Mouse (Mus musculus) limb, embryonic 10.5 days (tissue): ENCODE measurements at regions not wholly inside any gene's neighbourhood (a gene's known extent, or its start where the extent isn't known, plus 50 kb on each side); places are given as distances from the start of the nearest gene placed in this dataset.
A peak's percentile ranks its signal among the peaks of the same experiment; 100 is the strongest.

ENCODE experiments used
- DNase-seq: peaks from one replicate; pipeline ENCODE4 v3.0.0-alpha.2; 2017; ENCODE audit warnings: low spot score
- H3K27ac ChIP-seq: fragments of 300-500 bp; sonication (generic); 2 replicates; pipeline ENCODE4 v1.5.1; 2016; ENCODE audit warnings: mild to moderate bottlenecking
- H3K27me3 ChIP-seq: fragments of 300-500 bp; sonication (generic); 2 replicates; pipeline ENCODE4 v1.6.1; 2016; ENCODE audit warnings: low read depth, mild to moderate bottlenecking; ENCODE audit not compliant: poor library complexity, severe bottlenecking
- H3K36me3 ChIP-seq: fragments of 300-500 bp; sonication (generic); 2 replicates; pipeline ENCODE4 v1.6.1; 2016; ENCODE audit warnings: mild to moderate bottlenecking, moderate library complexity
- H3K4me1 ChIP-seq: fragments of 300-500 bp; sonication (generic); 2 replicates; pipeline ENCODE4 v1.6.1; 2016
- H3K4me3 ChIP-seq: fragments of 300-500 bp; sonication (generic); 2 replicates; pipeline ENCODE4 v1.5.1; 2016; ENCODE audit warnings: mild to moderate bottlenecking, moderate library complexity
- H3K9me3 ChIP-seq: fragments of 300-500 bp; sonication (generic); replicated peaks from 2 replicates; pipeline ENCODE4 v1.6.1; 2016; ENCODE audit warnings: mild to moderate bottlenecking
- WGBS: fragments of 180-500 bp; shearing (Covaris S2); methylation state at CpG from one replicate; pipeline ENCODE4 v1.1.7; 2016; 5-methylcytosine and 5-hydroxymethylcytosine counted together

GRCm38 (mm10) chr11:82612026-82612425 is 152.1 kb downstream of the Cct6b start:
- Histone ChIP-seq H3K9me3 (no peaks in the 10 kb centered on the region), H3K36me3 (no peaks in the 10 kb centered on the region), H3K27me3 (peaks cover 18% of the 10 kb centered on the region), H3K27ac (no peak overlapping the region), H3K4me1 (peaks cover 8% of the 10 kb centered on the region), H3K4me3 (no peak overlapping the region)
- DNase-seq = no peak

GRCm38 (mm10) chr11:82608963-82609362 is 155.2 kb downstream of the Cct6b start:
- no peak overlapping the region for H3K4me3 ChIP-seq
- no peak for DNase-seq
- no peaks in the 10 kb centered on the region for H3K36me3 ChIP-seq
- no peaks in the 10 kb centered on the region for H3K9me3 ChIP-seq
- peaks cover 12% of the 10 kb centered on the region; the same call in 1 of the 2 replicates for H3K27me3 ChIP-seq
- 0 out of 2 replicates have a peak overlapping the region, but pooled peaks have one; percentile 1 for H3K27ac ChIP-seq
- WGBS = 28% methylated on average over 1 of the region's 1 CpGs
- H3K4me1 ChIP-seq = peaks cover 18% of the 10 kb centered on the region

GRCm38 (mm10) chr11:82607661-82608060 is 156.5 kb downstream of the Cct6b start:
- no peak overlapping the region for H3K27ac ChIP-seq
- no peak for DNase-seq
- H3K4me1 ChIP-seq = peaks cover 19% of the 10 kb centered on the region
- H3K36me3 ChIP-seq = no peaks in the 10 kb centered on the region
- H3K27me3 ChIP-seq = peaks cover 25% of the 10 kb centered on the region
- WGBS = 93% methylated on average over 5 of the region's 5 CpGs
- H3K4me3 ChIP-seq = no peak overlapping the region
- no peaks in the 10 kb centered on the region for H3K9me3 ChIP-seq

GRCm38 (mm10) chr11:82604251-82604835 is 159.8 kb downstream of the Cct6b start:
- WGBS = 60% methylated on average over 7 of the region's 7 CpGs

DNA sequence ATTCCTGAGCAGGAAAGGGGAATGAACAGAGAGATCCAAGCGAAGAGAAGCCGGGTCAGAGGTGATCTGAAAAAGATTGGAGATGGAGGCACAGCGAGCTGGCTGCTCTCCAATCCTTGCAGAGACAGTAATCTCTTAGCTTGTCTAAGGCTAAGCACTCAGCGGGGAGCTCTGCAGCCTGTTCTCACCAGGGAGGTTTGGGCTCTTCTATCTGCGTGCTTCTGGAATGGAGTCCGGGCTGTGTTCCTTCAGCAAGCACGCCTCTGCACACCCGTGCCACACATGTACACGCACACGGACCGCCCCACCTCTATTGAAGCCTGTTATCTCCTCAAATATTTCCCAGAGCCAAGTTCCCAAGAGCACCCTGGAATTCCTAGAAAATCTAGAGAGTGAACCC is 161.3 kb downstream of the Cct6b start:
- WGBS = 38% methylated on average over 11 of the region's 11 CpGs
- peaks cover 63% of the 10 kb centered on the region for H3K27me3 ChIP-seq
- no peaks in the 10 kb centered on the region for H3K36me3 ChIP-seq
- no peak overlapping the region for H3K27ac ChIP-seq
- no peaks in the 10 kb centered on the region for H3K9me3 ChIP-seq
- DNase-seq = no peak
- peaks cover 11% of the 10 kb centered on the region for H3K4me1 ChIP-seq
- no peak overlapping the region for H3K4me3 ChIP-seq

More at GRCm38 (mm10) chr11:82604251-82604835, 159.8 kb downstream of the Cct6b start:
- DNase-seq = no peak
- Histone ChIP-seq H3K27ac (no peak overlapping the region), H3K4me1 (peaks cover 18% of the 10 kb centered on the region), H3K27me3 (peaks cover 48% of the 10 kb centered on the region), H3K9me3 (no peaks in the 10 kb centered on the region), H3K36me3 (no peaks in the 10 kb centered on the region), H3K4me3 (no peak overlapping the region)

DNA sequence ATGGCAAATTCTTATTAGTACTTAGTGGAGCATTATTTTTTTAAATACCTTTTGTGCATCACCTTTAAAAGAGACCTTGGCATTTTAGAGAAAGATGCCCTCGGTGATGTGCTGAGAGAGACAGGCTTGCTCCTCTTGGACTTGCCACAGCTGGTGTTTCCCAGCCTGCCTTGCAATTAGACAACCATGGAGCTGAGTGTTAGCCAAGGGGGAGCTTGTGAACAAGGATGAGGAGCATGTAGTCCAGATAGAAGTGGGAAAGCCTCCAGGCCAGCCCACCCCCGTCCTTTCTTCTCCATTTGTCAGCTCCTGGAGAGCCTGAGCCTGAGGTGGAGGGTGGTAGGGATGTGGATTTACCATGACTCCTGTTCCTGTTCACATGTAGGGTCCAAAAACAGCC is 161.9 kb downstream of the Cct6b start:
- Histone ChIP-seq H3K36me3 (no peaks in the 10 kb centered on the region), H3K27me3 (peaks cover 68% of the 10 kb centered on the region)
- WGBS = 64% methylated on average over 2 of the region's 2 CpGs

DNA sequence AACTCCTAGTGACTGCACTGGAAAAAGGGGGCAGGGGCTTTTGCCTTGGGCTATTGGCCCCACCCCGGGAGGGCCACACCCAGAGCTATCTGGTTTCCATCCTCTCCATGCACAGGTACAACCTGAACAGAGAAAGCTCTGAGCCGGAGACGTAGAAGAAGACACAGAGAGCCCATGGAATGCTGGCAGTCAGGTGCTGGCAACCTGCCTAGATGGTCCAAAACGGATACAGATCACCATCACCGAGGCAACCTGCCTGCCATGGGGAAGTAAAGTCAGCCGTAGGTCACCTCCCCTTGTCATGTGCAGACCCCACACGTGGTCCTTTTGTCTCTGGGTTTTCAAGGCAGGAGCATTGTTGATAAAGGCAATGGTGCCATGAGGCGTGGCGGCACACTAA is 164.0 kb downstream of the Cct6b start:
- Histone ChIP-seq H3K4me1 (peaks cover 11% of the 10 kb centered on the region), H3K36me3 (no peaks in the 10 kb centered on the region), H3K27me3 (peaks cover 73% of the 10 kb centered on the region), H3K9me3 (no peaks in the 10 kb centered on the region), H3K27ac (no peak overlapping the region), H3K4me3 (no peak overlapping the region)
- no peak for DNase-seq
- 83% methylated on average over 9 of the region's 9 CpGs for WGBS

More for the DNA sequence above, 161.9 kb downstream of the Cct6b start:
- DNase-seq = no peak
- no peaks in the 10 kb centered on the region for H3K9me3 ChIP-seq
- no peak overlapping the region for H3K4me3 ChIP-seq
- peaks cover 11% of the 10 kb centered on the region for H3K4me1 ChIP-seq
- H3K27ac ChIP-seq = no peak overlapping the region

GRCm38 (mm10) chr11:82597757-82598156 is 166.4 kb downstream of the Cct6b start:
- no peaks in the 10 kb centered on the region for H3K36me3 ChIP-seq
- 19% methylated on average over 6 of the region's 6 CpGs for WGBS
- no peaks in the 10 kb centered on the region for H3K4me1 ChIP-seq
- H3K4me3 ChIP-seq = no peak overlapping the region
- no peak for DNase-seq
- H3K9me3 ChIP-seq = no peaks in the 10 kb centered on the region
- H3K27ac ChIP-seq = no peak overlapping the region
- H3K27me3 ChIP-seq = peaks cover 59% of the 10 kb centered on the region

DNA sequence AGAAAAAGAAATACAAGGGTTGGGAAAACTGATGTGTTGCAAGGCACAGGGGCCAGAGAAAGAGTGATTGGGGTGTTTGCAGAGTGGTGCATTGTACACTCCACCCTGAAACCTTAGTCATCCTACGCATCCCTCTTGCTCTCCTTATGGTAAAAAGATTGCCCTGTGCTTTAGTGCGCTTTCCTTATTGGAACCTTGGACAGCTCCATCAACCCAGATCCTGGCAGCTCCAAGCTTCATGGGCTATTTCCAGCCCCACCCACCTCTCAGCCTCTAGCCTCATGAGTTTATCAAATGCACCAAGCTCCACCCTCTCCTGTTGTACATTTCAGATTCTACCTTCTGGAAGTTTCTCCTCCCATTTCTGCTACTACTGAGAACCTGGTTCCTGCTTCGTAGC is 167.3 kb downstream of the Cct6b start:
- no peaks in the 10 kb centered on the region for H3K4me1 ChIP-seq
- no peak overlapping the region for H3K4me3 ChIP-seq
- 64% methylated on average over 3 of the region's 3 CpGs for WGBS
- H3K36me3 ChIP-seq = no peaks in the 10 kb centered on the region
- H3K27ac ChIP-seq = no peak overlapping the region
- H3K9me3 ChIP-seq = no peaks in the 10 kb centered on the region
- DNase-seq = peak; percentile 34
- H3K27me3 ChIP-seq = peaks cover 52% of the 10 kb centered on the region

- Histone ChIP-seq H3K36me3 (no peaks in the 10 kb centered on the region), H3K9me3 (no peaks in the 10 kb centered on the region), H3K27ac (no peak overlapping the region), H3K4me3 (no peak overlapping the region), H3K27me3 (0 out of 2 replicates have a peak, but pooled peaks cover 2% of the 10 kb centered on the region), H3K4me1 (peaks cover 4% of the 10 kb centered on the region; the same call in 1 of the 2 replicates)
- no peak for DNase-seq
- WGBS = 82% methylated on average over 2 of the region's 2 CpGs
Observed at GRCm38 (mm10) chr11:82589761-82590160, 174.4 kb downstream of the Cct6b start.

- Histone ChIP-seq H3K4me1 (peaks cover 4% of the 10 kb centered on the region; the same call in 1 of the 2 replicates), H3K36me3 (no peaks in the 10 kb centered on the region), H3K27me3 (0 out of 2 replicates have a peak, but pooled peaks cover 2% of the 10 kb centered on the region), H3K9me3 (no peaks in the 10 kb centered on the region), H3K4me3 (no peak overlapping the region), H3K27ac (no peak overlapping the region)
- WGBS = 90% methylated on average over 5 of the region's 5 CpGs
- DNase-seq = no peak
Observed at GRCm38 (mm10) chr11:82588744-82589143, 175.4 kb downstream of the Cct6b start.

DNA sequence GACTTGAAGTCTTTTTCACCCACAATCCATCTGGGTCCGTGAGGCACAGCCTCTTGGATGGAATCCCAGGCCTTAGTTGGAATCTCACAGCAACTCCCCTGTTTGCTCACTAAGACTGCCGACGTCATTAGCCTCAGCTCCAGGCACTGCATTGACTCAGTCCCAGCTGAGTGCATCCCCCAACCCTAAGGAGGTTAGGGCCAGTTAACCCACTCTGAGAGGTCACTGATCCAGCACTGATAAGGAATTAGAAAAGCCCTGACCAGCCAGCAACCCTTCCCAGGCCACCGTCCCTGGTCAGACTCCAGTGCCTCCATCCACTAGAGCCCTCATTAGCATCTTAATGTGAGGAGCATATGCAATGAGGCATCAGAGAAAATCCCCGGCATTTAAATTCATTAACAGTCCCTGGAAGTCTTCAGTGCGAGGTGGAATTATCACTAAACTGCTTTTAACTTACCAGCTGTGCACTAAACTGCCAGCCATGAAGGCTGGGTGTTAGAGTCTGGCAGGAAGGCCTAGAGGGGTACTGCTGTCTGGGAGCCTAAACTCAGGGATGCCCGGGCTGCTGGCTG is 184.2 kb downstream of the Cct6b start:
- DNase-seq = no peak

GRCm38 (mm10) chr11:82576019-82576418 is 187.3 kb downstream of the Tmem132e start:
- Histone ChIP-seq H3K4me1 (peaks cover 15% of the 10 kb centered on the region), H3K9me3 (no peaks in the 10 kb centered on the region), H3K27ac (no peak overlapping the region), H3K4me3 (no peak overlapping the region), H3K27me3 (peaks cover 23% of the 10 kb centered on the region), H3K36me3 (no peaks in the 10 kb centered on the region)
- WGBS = 58% methylated on average over 3 of the region's 3 CpGs
- DNase-seq = no peak

More for the DNA sequence above, 184.2 kb downstream of the Cct6b start:
- Histone ChIP-seq H3K4me1 (no peaks in the 10 kb centered on the region; the same call in 1 of the 2 replicates), H3K4me3 (no peak overlapping the region), H3K9me3 (no peaks in the 10 kb centered on the region), H3K36me3 (no peaks in the 10 kb centered on the region), H3K27me3 (peaks cover 20% of the 10 kb centered on the region), H3K27ac (no peak overlapping the region)
- WGBS = 17% methylated on average over 7 of the region's 7 CpGs
